Mouse (Mus musculus): ENCODE measurements around the gene Cldn24.

Gene Cldn24

GRCm38 (mm10) chr8:47826911-47827310, 5.0 kb downstream of the Cldn24 start:
- no peak for DNase-seq (ENCODE audit: low read depth in 1 of 2, low spot score in 2 of 2)

GRCm38 (mm10) chr8:47832616-47833015, 10.7 kb downstream of the Cldn24 start:
- DNase-seq (ENCODE audit: low read depth in 1 of 2, low spot score in 2 of 2), result no peak

GRCm38 (mm10) chr8:47833944-47834343, 12.0 kb downstream of the Cldn24 start:
- no peak for DNase-seq (ENCODE audit: low read depth in 1 of 2, low spot score in 2 of 2)

DNA sequence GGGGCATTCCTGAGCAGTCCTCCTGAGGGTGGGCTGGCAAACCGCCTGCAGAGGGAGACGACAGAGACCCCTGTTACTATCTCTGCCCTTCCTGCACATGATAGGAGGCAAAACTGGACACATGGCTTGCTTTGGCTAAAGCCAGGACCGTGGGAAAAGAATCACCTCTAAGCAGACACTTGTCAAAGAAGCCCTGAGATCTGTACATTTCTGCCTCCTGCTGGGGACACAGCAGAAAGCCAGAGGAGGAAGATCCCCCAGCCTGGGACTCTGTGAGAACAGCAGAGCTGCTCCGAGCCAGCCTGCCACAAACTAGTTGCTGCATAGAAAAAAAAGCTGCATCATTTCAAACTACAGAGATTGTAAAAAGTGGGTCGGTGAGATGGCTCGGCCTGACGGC, 21.1 kb downstream of the Cldn24 start:
- DNase-seq (ENCODE audit: low read depth in 1 of 2, low spot score in 2 of 2), result no peak

DNA sequence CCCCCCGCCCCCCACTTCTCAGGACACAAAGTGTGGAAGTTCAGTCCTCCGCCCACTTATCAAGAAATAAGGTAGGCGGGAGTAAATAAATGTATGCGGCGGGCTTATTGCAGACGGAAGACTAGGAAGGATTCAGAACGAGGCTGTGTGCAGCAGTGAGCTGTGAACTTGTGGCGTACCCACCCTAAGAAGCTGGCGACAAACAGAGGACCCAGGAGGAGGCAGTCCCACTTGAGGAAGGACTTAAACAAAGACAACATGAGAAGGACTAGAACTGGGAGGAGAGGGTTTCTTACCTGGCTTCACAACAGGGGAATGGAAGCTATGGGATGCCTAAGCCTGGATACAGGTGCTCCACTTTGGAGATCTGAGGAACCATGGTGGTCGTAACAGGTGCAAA, 21.7 kb downstream of the Cldn24 start:
- no peak for DNase-seq (ENCODE audit: low read depth in 1 of 2, low spot score in 2 of 2)

DNA sequence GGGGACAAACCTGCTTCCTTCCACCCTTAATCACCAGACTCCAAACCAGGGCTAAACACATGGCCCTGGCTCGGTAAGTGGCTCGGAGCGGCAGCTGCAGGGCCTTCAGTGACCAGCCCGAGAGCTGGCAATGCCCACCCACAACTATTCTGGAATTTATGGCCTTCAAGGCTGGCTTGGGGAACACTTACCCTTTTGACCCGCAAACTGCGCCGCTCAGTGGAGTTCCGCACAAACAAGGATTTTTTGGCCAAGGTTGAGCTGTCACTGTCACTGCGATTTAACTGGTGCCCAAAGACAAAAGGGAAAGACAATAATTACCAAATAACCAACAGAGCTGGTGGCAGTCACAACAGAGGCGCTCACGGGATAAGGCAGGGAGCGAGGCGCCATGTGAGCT, 24.0 kb downstream of the Cldn24 start:
- no peak for DNase-seq (ENCODE audit: low read depth in 1 of 2, low spot score in 2 of 2)

DNA sequence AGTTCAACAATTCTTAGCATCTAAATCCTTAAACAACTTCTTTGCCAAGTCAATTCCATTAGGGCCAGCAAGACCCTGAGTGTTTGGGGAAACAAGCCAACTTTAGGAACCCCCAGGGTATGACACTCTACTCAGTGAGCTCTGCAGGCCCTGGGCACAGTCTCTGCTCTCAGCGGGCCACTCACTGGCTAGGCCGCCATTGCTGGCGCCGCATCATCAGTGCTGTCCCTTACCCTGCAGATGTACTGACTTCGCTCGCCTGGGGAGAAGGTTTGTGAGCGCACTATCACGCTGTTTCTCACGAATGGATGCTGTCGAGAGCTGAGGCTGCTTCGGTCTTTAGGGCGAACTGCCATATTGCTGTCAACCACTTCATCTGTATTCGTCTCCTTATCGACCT, 25.2 kb downstream of the Cldn24 start:
- DNase-seq (ENCODE audit: low read depth in 1 of 2, low spot score in 2 of 2), result no peak

- no peak for DNase-seq (ENCODE audit: low read depth in 1 of 2, low spot score in 2 of 2)
Observed at GRCm38 (mm10) chr8:47847931-47848330, 26.0 kb downstream of the Cldn24 start.

DNA sequence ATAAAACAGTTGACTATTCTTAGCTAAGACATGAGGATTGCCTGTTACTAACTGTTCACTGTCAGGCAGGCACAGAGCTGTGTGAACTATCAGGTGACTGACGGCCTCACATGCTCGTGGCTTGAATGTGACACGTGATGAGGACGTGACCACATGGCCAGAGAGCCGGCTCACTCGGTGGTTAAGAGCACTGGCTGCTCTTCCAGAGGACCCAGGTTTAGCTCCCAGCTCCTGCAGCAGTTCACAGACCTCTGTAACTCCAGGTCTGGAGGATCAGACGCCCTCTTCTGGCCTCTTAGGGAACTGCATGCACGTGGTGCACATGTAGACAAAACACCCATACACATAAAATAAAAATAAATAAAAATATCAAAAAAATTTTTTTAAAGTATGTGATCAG, 27.9 kb downstream of the Cldn24 start:
- DNase-seq (ENCODE audit: low read depth in 1 of 2, low spot score in 2 of 2), result no peak

- DNase-seq (ENCODE audit: low read depth in 1 of 2, low spot score in 2 of 2), result no peak
Observed at GRCm38 (mm10) chr8:47851824-47852502, 30.0 kb downstream of the Cldn24 start.

- DNase-seq (ENCODE audit: low read depth in 1 of 2, low spot score in 2 of 2), result no peak
Observed at GRCm38 (mm10) chr8:47852737-47853136, 30.8 kb downstream of the Cldn24 start.

DNA sequence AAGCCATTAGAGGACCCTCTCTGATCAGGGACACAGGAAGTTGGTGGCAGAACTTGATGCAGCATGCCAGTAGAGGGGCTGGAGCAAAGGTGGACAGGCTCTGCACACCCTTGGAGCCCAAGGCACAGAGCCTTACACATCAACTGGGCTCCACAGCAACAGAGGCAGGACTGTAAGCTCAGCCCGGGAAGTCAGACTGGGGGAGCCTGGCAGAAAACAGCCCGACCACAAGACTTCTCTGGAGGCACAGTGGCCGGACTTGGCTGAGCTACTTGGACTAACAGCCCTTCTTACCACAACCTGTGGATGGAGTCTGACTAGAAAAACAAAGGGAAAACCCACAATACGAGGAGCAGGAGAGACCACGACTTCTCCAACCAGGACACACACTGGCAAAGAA, 31.4 kb downstream of the Cldn24 start:
- DNase-seq (ENCODE audit: low read depth in 1 of 2, low spot score in 2 of 2), result no peak

- no peak for DNase-seq (ENCODE audit: low read depth in 1 of 2, low spot score in 2 of 2)
Observed at GRCm38 (mm10) chr8:47859259-47859658, 37.3 kb downstream of the Cldn24 start.

DNA sequence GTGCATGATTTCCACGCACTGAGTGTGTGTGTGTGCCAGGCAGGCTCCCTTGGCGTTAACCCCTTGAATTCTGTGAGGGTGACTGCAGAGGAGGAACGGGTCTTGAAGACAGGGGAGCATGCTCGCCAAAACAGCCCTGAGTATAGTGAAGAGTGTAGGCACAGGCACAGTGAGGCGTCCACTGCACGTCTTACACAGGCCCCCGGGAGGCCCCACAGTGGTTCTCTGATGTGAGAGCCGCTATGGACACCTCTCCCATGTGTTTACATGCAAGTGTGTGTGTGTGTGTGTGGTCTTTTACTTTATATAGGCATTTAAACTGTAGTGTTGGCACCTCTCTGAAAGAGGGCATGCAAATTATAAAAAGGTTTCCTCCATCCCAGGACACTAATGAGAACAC, 44.6 kb downstream of the Cldn24 start:
- DNase-seq (ENCODE audit: low read depth in 1 of 2, low spot score in 2 of 2), result no peak

GRCm38 (mm10) chr8:47867067-47867466, 45.1 kb downstream of the Cldn24 start:
- peak in 1 of 2 experiments; percentile 57 for DNase-seq (ENCODE audit: low read depth in 1 of 2, low spot score in 2 of 2)
